Mouse (Mus musculus): ENCODE results near the gene Smad3. TPM values are rescaled to one million over a fixed set of nuclear protein-coding genes. Genes with fewer than 3 reads are reported as not detected.

Gene Smad3
- polyA plus RNA-seq, 1 experiment from 2014 or later, result 7.0 TPM

DNA sequence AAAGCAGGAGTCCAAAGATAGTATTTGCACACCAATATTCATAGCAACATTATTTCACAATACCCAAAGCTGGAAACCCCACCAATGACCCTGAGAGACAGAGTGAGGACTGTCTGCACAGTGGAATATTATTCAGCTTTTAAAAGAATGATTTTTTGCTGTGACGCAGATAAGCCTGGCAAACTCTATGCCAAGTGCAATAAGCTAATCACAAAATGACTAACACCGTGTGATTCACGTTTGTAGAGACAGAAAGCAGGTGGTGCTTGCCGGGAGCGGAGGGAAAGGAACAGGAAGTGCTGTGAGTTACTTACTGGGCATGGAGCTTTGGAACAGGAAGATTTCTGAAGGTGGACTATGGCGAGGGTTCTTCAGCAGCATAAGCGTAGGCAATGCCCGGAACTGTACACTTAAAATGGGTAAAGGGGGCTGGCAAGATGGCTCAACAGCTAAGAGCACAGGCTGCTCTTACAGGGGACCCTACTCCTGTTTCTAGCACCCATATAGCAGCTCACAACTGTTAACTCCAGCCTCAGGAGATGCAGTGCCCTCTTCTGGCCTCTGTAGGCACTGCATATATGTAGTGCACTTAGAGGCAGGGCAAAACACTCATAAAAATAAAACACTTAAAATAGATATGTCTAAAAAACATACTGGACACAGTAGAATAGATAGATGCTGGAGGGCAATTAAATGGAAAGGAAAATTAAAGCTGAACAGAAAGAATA, 3.7 kb upstream of the Smad3 start:
- 96% methylated on average over 8 of the region's 8 CpGs for WGBS
- no peak overlapping the region for H3K4me3 ChIP-seq
- H3K27ac ChIP-seq (replicated peaks), result no peak overlapping the region
- no peak for ATAC-seq (replicated peaks)
- H3K36me3 ChIP-seq, result no peaks in the 10 kb centered on the region
- peaks cover 27% of the 10 kb centered on the region for H3K4me1 ChIP-seq
- no peaks in the 10 kb centered on the region for H3K9me3 ChIP-seq
- H3K9ac ChIP-seq (replicated peaks), result no peak overlapping the region
- no peak overlapping the region for H3K4me2 ChIP-seq (replicated peaks)
- H3K27me3 ChIP-seq, result no peaks in the 10 kb centered on the region

DNA sequence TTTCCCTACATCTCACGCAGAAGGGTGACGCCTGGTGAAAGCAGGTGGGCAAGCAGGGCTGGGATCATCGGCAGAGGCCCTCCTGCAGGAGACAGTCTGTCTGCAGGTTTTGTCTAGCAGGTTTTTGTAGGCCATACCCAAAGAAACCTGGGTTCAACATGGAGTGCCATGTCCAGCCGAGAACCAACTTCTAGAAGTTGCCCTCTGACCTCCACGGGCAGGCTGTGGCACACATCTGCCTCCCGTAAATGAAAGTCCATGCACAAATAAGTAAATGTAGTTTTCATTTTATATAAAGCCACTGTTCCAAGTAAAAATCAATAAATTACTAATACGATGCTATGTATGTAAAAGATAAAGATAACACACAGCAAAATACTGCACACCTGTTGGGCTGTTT, 3.0 kb upstream of the Smad3 start:
- Histone ChIP-seq H3K36me3 (no peaks in the 10 kb centered on the region), H3K4me1 (peaks cover 34% of the 10 kb centered on the region), H3K27me3 (no peaks in the 10 kb centered on the region), H3K4me2 (replicated peaks) (no peak overlapping the region), H3K27ac (replicated peaks) (no peak overlapping the region), H3K9ac (replicated peaks) (no peak overlapping the region), H3K4me3 (no peak overlapping the region), H3K9me3 (no peaks in the 10 kb centered on the region)
- no peak for ATAC-seq (replicated peaks)
- 97% methylated on average over 7 of the region's 7 CpGs for WGBS

DNA sequence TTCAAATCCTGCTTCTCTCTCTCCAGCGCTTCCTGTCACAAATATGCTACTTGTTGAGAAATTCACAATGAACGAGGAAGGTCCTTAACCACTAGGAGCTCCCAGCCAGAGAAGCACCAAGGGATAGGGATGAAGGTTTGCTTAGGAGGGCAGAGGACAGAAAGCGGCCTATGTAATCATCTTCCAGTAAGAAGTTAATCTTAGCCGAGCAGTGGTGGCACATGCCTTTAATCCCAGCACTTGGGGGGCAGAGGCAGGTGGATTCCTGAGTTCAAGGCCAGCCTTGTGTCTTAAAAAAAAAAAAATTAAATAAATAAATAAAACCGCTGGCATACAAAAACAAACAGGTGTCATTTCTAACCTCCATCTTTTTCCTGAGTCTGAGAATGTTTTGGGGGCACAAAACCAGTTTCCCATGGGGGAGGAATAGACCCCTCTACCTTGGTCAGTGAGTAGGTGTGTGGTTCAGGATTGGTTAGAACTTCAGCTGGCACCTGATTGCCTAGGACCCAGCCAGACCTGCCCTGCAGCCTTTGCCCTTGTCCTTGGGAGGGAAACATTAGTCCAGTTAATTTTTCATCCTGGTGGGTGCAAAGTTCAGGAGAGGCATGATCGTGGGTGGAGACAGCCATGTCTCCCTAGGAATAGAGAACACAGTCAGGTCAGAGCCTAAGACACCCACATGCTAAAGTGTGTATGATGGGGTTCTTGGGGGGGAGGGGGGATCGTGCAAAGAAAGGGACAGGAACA, 2.4 kb upstream of the Smad3 start:
- no peak for ATAC-seq (replicated peaks)
- no peak overlapping the region for H3K27ac ChIP-seq (replicated peaks)
- no peaks in the 10 kb centered on the region for H3K36me3 ChIP-seq
- no peaks in the 10 kb centered on the region for H3K9me3 ChIP-seq
- peaks cover 41% of the 10 kb centered on the region for H3K4me1 ChIP-seq
- no peak overlapping the region for H3K4me2 ChIP-seq (replicated peaks)
- no peak overlapping the region for H3K4me3 ChIP-seq
- no peak overlapping the region for H3K9ac ChIP-seq (replicated peaks)
- H3K27me3 ChIP-seq, result no peaks in the 10 kb centered on the region
- WGBS, result 83% methylated on average over 7 of the region's 7 CpGs

DNA sequence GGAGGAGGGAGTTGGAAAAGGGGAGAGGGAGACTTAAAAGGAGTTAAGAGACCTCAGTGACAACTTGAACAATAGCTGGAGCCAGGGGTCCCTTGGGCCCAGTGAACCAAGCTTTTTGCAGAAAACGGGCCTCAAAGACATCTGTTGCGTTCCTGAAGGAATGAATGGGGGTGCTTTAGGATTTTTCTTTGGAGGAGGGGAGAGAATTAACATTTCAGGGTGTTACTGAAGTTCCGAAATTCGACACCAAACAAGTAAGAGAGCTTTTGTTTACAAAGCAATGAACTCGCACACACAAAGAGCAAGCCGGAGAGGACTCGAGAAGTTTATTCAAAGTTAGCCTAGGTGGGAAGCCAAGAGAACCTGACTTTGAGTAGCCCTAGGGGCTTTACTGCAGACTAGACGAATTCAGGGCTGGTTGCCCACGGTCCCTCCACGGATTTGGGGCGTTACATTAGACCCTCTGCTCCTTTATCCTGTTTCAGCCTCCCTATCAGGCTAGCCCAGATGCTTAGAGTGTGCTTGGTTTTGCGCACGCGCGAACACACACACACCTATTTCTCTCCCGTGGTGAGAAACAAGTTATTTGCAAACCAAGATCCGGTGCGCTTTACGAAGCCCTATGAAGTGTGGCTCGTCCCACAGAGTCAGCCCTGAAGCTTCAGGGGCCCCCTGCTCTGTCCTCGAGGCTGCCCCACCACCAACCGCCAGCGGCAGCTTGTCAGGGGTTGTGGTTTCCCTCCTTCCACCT, 1.0 kb upstream of the Smad3 start:
- no peak; the same call in 1 of the 2 replicates for ATAC-seq (replicated peaks)
- H3K27ac ChIP-seq (replicated peaks), result peak overlapping the region; percentile 81
- peaks cover 53% of the 10 kb centered on the region for H3K4me1 ChIP-seq
- H3K36me3 ChIP-seq, result no peaks in the 10 kb centered on the region
- H3K27me3 ChIP-seq, result no peaks in the 10 kb centered on the region
- no peaks in the 10 kb centered on the region for H3K9me3 ChIP-seq
- WGBS, result 1% methylated on average over 23 of the region's 23 CpGs
- H3K4me3 ChIP-seq, result peak overlapping the region; percentile 63
- H3K9ac ChIP-seq (replicated peaks), result peak overlapping the region; percentile 58
- peak overlapping the region; percentile 97 for H3K4me2 ChIP-seq (replicated peaks)

DNA sequence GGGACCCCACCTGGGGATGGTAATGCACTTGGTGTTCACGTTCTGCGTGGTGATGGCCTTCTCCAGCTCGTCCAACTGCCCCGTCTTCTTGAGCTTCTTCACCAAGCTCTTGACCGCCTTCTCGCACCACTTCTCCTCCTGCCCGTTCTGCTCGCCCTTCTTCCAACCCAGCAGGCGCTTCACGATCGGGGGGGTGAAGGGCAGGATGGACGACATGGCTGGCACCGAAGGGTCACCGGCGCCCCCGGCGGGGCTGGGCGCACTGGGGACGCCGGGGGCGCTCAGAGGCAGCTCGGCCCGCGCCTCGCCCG, 377 bp downstream of the Smad3 start:
- no peaks in the 10 kb centered on the region for H3K9me3 ChIP-seq
- ATAC-seq (replicated peaks), result no peak; the same call in 1 of the 2 replicates
- H3K27ac ChIP-seq (replicated peaks), result peak overlapping the region; percentile 81
- H3K4me3 ChIP-seq, result peak overlapping the region; percentile 63
- H3K27me3 ChIP-seq, result no peaks in the 10 kb centered on the region
- H3K4me2 ChIP-seq (replicated peaks), result peak overlapping the region; percentile 97
- H3K9ac ChIP-seq (replicated peaks), result peak overlapping the region; percentile 58
- under 1% methylated on average over 26 of the region's 26 CpGs for WGBS
- no peaks in the 10 kb centered on the region for H3K36me3 ChIP-seq
- H3K4me1 ChIP-seq, result peaks cover 53% of the 10 kb centered on the region

DNA sequence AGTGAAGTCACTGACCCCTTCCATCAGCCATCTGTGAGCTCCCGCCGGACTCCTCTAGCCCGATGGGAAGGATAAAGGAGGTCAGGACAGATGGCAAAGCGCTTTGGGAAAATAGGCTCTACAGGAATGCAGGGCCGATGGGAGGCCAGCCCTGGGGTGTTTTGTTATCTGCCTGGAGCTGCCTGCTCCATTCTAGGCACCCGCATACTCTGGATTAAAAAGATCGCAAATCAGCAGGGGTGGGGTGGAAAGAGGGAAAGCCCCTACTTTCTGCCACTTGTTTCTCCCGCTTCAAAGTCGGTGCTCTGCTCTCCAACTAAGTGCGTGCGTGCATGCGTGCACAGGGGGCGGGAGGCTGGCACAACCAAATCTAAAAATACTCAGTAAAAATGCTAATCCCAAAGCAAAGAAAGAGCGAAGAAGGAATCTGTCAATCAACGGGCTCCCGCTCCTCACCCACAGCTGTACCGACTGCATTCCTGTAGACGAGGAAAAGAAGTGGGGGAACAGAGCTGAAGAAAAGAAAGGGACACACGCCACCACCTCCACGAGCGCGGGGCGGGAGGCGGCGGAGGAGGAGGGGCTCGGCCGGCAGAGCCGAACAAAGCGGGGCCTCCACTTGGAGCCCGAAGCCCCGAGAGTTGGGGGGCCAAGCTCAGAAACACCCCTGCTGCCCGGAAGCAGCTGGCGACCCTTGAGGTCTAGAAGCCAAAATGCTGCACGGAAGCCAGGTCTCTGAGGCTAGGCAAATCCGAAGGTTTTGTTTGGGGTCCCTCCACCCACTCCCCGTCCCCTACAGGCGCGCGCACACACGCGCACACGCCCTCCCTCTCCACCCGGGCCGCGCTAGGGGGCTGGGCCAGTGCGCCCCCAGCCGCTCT, 973 bp downstream of the Smad3 start:
- H3K27me3 ChIP-seq, result no peaks in the 10 kb centered on the region
- WGBS, result under 1% methylated on average over 44 of the region's 47 CpGs
- H3K4me1 ChIP-seq, result peaks cover 53% of the 10 kb centered on the region
- H3K9me3 ChIP-seq, result no peaks in the 10 kb centered on the region
- peak overlapping the region; percentile 63 for H3K4me3 ChIP-seq
- ATAC-seq (replicated peaks), result peak; percentile 42
- H3K36me3 ChIP-seq, result no peaks in the 10 kb centered on the region
- H3K27ac ChIP-seq (replicated peaks), result peak overlapping the region; percentile 81
- H3K9ac ChIP-seq (replicated peaks), result peak overlapping the region; percentile 58
- peak overlapping the region; percentile 97 for H3K4me2 ChIP-seq (replicated peaks)

DNA sequence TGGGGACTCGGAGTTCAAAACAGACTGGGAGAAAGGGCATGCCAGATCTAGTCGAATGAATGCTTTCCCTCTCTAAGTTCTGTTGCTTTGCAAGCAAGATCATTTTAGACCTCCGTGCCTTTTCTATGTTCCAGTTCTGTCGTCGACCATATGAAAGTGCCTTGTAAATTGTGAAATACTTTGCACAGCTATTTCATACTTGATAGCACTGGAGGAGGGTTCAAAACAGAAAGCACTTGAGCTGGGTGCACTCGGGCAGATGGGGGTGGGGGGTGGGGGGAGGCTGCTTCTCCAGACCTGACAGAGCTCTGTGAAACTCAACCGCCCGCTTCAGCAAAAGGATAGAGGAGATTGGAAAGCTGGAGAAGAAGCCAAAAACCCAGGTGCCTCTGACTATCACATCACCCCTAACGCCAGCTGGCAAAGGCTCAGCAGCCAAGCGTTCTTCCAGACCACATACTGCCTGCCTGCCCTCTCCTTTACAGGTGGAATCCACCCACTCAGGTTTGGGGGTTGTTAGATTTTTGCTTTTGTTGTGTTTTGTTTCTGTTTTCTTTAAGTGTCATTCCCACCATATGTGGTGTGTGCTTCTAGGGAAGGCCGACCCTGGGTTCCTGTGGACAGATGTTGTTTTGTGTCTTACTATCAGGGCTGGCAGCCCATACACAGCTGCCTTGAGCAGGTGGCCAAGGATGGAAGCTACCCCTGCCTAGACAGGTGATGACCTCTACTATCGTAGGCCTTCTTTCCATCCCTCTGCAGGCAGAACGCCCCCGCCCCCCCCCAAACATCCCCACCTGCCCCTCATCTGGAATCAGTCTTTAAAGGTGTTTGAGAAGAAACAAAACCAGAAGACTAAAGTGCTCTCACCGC, 1.9 kb downstream of the Smad3 start:
- ATAC-seq (replicated peaks), result no peak
- no peaks in the 10 kb centered on the region for H3K9me3 ChIP-seq
- no peaks in the 10 kb centered on the region for H3K36me3 ChIP-seq
- no peak overlapping the region; the same call in 1 of the 2 replicates for H3K9ac ChIP-seq (replicated peaks)
- H3K27ac ChIP-seq (replicated peaks), result no peak overlapping the region
- H3K4me2 ChIP-seq (replicated peaks), result peak overlapping the region; percentile 97
- WGBS, result 16% methylated on average over 15 of the region's 15 CpGs
- H3K4me3 ChIP-seq, result peak overlapping the region; percentile 63
- peaks cover 53% of the 10 kb centered on the region for H3K4me1 ChIP-seq
- no peaks in the 10 kb centered on the region for H3K27me3 ChIP-seq

DNA sequence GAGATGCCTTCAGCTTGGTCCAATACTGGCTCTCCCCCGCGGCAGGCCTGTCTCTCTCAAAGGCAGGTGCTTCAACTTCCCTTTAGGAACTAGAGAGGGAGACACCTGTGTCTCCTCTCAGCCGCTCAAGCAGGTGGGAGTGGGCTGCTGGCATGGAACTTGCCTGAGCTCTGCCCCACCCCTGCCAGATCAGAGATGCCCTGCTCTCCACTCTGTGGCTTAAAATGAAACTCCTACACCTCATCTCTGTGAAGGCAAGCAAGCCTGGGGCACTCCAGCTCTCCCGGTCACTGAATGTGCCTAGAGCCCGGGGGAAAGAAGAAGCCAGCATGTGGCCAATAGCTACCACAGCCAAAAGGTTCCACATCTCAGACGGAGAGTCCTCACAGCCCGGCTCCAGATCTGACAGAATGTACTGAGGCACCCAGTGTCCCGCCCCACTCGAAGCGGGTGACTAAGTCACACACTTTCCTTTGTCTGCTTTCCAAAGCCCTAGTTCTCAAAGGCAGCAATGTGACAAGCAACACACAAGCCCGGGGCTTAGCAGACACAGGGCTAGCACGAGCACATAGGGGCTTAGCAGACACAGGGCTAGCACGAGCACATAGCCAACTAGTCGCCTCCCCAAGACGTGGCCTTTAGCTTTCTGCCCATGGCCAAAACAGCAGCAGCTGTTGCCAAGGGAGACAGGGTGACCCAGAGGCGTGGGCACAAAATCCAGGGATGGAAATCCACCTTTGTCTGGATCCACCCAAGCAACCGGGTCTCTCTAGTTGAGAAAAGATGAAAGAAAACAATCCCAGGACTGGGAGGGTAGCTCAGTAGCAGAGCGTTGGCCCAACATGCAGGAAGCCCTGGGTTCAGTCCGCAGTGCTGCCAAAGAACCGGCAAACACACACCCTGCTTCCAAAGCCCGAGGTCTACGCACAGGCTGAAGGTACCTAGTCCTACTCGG, 3.0 kb downstream of the Smad3 start:
- Histone ChIP-seq H3K9ac (replicated peaks) (no peak overlapping the region), H3K9me3 (no peaks in the 10 kb centered on the region), H3K36me3 (no peaks in the 10 kb centered on the region), H3K4me3 (peak overlapping the region; percentile 2; the same call in 1 of the 2 replicates), H3K27ac (replicated peaks) (no peak overlapping the region), H3K4me1 (peaks cover 63% of the 10 kb centered on the region), H3K4me2 (replicated peaks) (peak overlapping the region; percentile 97), H3K27me3 (no peaks in the 10 kb centered on the region)
- ATAC-seq (replicated peaks), result no peak
- WGBS, result 20% methylated on average over 23 of the region's 23 CpGs

DNA sequence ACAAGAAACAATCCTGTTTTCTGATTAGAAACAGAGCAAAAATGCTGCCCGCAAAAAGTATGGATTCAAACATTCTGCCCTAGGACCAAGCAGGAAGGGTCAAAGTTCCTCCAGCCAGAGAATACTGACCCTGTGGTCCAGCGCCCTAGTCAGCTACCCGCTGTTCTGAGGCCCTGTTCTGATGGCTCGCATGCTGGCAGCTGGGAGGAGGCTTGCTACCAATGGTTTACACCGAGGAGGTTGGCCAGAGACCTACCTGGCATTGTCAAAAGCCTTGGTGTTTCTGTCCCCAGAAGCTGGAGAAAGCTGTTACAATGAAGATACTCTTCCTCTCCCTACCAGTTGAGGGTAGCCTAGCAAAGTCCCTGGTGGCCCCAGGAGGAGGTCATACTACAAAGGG, 3.8 kb downstream of the Smad3 start:
- Histone ChIP-seq H3K36me3 (no peaks in the 10 kb centered on the region), H3K27me3 (0 out of 2 replicates have a peak, but pooled peaks cover 4% of the 10 kb centered on the region), H3K4me3 (no peak overlapping the region), H3K27ac (replicated peaks) (no peak overlapping the region), H3K9me3 (no peaks in the 10 kb centered on the region), H3K4me2 (replicated peaks) (no peak overlapping the region), H3K9ac (replicated peaks) (no peak overlapping the region), H3K4me1 (peaks cover 65% of the 10 kb centered on the region)
- no peak for ATAC-seq (replicated peaks)
- 77% methylated on average over 5 of the region's 5 CpGs for WGBS

DNA sequence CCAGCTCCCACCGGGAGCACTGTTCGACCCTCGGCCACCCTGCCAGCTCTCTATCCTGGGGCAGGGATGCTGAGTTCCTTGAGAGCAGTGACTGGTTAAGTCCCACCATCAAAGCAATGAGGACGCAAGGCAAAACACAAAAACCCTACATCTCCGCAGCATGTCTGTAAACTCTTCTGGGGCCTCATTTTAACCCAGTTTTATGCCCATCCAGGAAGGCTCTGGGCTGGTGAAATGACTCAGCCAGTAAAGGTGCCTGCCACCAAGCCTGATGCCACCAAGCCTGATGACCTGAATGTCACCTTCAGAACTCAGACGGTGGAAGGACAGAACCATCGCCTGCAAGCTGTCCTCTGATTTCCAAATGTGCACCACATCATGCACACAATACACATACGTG, 4.4 kb downstream of the Smad3 start:
- H3K4me1 ChIP-seq, result peaks cover 61% of the 10 kb centered on the region
- H3K4me2 ChIP-seq (replicated peaks), result no peak overlapping the region

More for the DNA sequence above, 4.4 kb downstream of the Smad3 start:
- H3K36me3 ChIP-seq, result no peaks in the 10 kb centered on the region
- H3K27ac ChIP-seq (replicated peaks), result no peak overlapping the region
- no peaks in the 10 kb centered on the region for H3K9me3 ChIP-seq
- no peak overlapping the region for H3K4me3 ChIP-seq
- no peak overlapping the region for H3K9ac ChIP-seq (replicated peaks)
- 83% methylated on average over 8 of the region's 8 CpGs for WGBS
- ATAC-seq (replicated peaks), result no peak
- 0 out of 2 replicates have a peak, but pooled peaks cover 4% of the 10 kb centered on the region for H3K27me3 ChIP-seq

Measured in forebrain, embryonic 15.5 days (tissue).